Mouse (Mus musculus) liver, postnatal 0 days (tissue): Measurements from ENCODE around the gene Zcchc17.
A peak's percentile ranks its signal among the peaks of the same experiment; 100 is the strongest.

Experiments used
- CTCF ChIP-seq: sonication (generic); IDR thresholded peaks from 2 replicates; pipeline ENCODE4 v1.5.1; 2016; ENCODE audit warnings: antibody characterized with exemption, low read depth
- EP300 ChIP-seq: IDR thresholded peaks from 2 replicates; pipeline ENCODE4 v1.6.1; 2016; ENCODE audit warnings: antibody characterized with exemption, low read depth, mild to moderate bottlenecking

DNA sequence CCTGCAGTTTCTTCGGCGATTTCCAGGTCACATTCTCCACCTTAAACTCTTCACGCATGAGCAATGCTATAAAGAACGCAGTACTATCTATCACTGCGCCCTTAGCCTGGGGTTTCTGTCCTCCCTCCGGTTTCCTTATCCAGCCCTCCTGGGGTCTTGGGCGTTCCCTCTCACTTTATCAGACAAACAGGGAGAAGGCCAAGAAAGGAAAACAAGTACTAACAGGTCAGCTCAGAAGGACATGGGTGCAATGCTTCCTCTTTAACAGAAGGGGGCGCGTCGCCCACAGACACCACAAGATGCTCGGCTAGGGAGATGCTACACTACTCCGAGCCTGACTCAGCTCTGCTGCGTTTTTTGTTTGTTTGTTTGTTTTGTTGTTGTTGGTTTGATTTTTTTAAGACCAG, 62.6 kb downstream of the Zcchc17 start:
- peak; percentile 93 for TF ChIP-seq CTCF
- TF ChIP-seq EP300 = peak; percentile 92
